In the genomic region with DNA sequence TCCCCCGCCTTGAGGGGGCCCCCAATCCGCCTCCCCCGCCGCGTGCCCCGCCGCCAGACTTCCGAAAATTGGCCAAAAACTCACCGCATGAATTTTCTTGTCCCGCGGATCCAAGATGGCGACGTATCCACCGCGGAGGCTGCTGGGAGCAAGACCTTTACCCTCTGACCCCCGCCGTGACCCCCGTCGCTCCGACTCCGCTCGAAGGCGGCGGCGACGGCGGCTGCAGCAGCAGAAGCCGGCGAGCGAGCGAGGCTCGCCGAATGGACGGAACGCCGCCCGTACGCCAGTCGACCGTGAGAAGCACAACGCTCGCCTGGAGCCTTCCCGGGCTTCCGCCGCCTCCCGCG, we compare ENCODE assay signal across 8 mouse cellular contexts. TPM values are rescaled to one million over a fixed set of nuclear protein-coding genes. Genes with fewer than 3 reads are reported as not detected.
DNase-seq lines count a peak whose midpoint lies in the region; ATAC-seq and TF ChIP-seq lines count a peak whose summit lies in the region.

Gene Cnot2 (minus strand): TSS at position 143 of the 350 bp plus-strand sequence.

- peaks cover 2% of the 10 kb centered on the region; the same call in 1 of the 2 replicates for H3K4me1 ChIP-seq in bone marrow, adult 2 months (ENCODE audit: control insufficient read depth, insufficient read depth, low read length)
- peaks cover 8% of the 10 kb centered on the region; the same call in 1 of the 2 replicates for H3K4me1 ChIP-seq in embryonic facial prominence, embryonic 15.5 days
- peaks cover 9% of the 10 kb centered on the region; the same call in 1 of the 2 replicates for H3K4me1 ChIP-seq in kidney, embryonic 14.5 days (ENCODE audit: control insufficient read depth, insufficient read depth, low read length)
- peaks cover 2% of the 10 kb centered on the region; the same call in 1 of the 2 replicates for H3K4me1 ChIP-seq in limb, embryonic 15.5 days

- peak; percentile 90 for DNase-seq in 416B (ENCODE audit: low read depth)
- DNase-seq in heart, adult 9 months (ENCODE audit: low spot score in 2 of 2) = peak; percentile 81 to 90
- DNase-seq in monocyte, adult 2 months (ENCODE audit: low read depth in 1 of 2, low spot score in 2 of 2) = peak; percentile 58 to 80
- peak; percentile 90 to 91 for DNase-seq in spleen, postnatal 36 days (ENCODE audit: low spot score in 2 of 2)

- peaks cover 13% of the 10 kb centered on the region for H3K36me3 ChIP-seq in embryonic facial prominence, embryonic 15.5 days
- H3K36me3 ChIP-seq in kidney, embryonic 14.5 days (ENCODE audit: control insufficient read depth, insufficient read depth, low read length) = no peaks in the 10 kb centered on the region; the same call in 1 of the 2 replicates
- 0 out of 2 replicates have a peak, but pooled peaks cover 10% of the 10 kb centered on the region for H3K36me3 ChIP-seq in limb, embryonic 15.5 days

- peak; percentile 88 for ATAC-seq in embryonic facial prominence, embryonic 15.5 days (ENCODE audit: insufficient number of reproducible peaks, low FRiP score, low TSS enrichment, low read depth)
- peak; percentile 82 for ATAC-seq in kidney, embryonic 14.5 days (ENCODE audit: low FRiP score, low TSS enrichment)
- peak; percentile 83 for ATAC-seq in limb, embryonic 15.5 days (ENCODE audit: insufficient number of reproducible peaks, low FRiP score, low TSS enrichment, low read depth)

- no peaks in the 10 kb centered on the region for H3K9me3 ChIP-seq in embryonic facial prominence, embryonic 15.5 days (replicated peaks)
- H3K9me3 ChIP-seq in kidney, embryonic 14.5 days (ENCODE audit: control insufficient read depth, low read length) = no peaks in the 10 kb centered on the region
- no peaks in the 10 kb centered on the region for H3K9me3 ChIP-seq in limb, embryonic 15.5 days

- H3K9ac ChIP-seq in embryonic facial prominence, embryonic 15.5 days = peak within 1 kb of the TSS; percentile 97
- peak within 1 kb of the TSS; percentile 98 for H3K9ac ChIP-seq in kidney, embryonic 14.5 days (ENCODE audit: low read depth, low read length)
- H3K9ac ChIP-seq in limb, embryonic 15.5 days = peak within 1 kb of the TSS; percentile 90

- no peak for TF ChIP-seq CTCF in bone marrow, adult 2 months (IDR thresholded peaks at IDR 0.05; ENCODE audit: control insufficient read depth, insufficient read depth, low read length)

- WGBS in bone marrow, adult 2 months = 1% methylated on average over 47 of the region's 47 CpGs
- WGBS in embryonic facial prominence, embryonic 15.5 days = under 1% methylated on average over 47 of the region's 47 CpGs
- under 1% methylated on average over 40 of the region's 47 CpGs for WGBS in kidney, embryonic 14.5 days
- under 1% methylated on average over 45 of the region's 47 CpGs for WGBS in limb, embryonic 15.5 days

- H3K4me2 ChIP-seq in embryonic facial prominence, embryonic 15.5 days (replicated peaks) = peak within 1 kb of the TSS; percentile 54
- H3K4me2 ChIP-seq in kidney, embryonic 14.5 days (replicated peaks; ENCODE audit: low read depth, low read length) = peak within 1 kb of the TSS; percentile 72
- peak within 1 kb of the TSS; percentile 54 for H3K4me2 ChIP-seq in limb, embryonic 15.5 days

- peak; percentile 80; the same call in 1 of the 2 replicates for TF ChIP-seq POLR2A in bone marrow, adult 2 months (IDR thresholded peaks at IDR 0.05; ENCODE audit: borderline replicate concordance, control insufficient read depth, low read depth, low read length)

- peak within 1 kb of the TSS; percentile 80 for H3K4me3 ChIP-seq in bone marrow, adult 2 months (replicated peaks; ENCODE audit: control insufficient read depth, low read depth, low read length)
- H3K4me3 ChIP-seq in embryonic facial prominence, embryonic 15.5 days (replicated peaks) = peak within 1 kb of the TSS; percentile 97
- peak within 1 kb of the TSS; percentile 93 for H3K4me3 ChIP-seq in kidney, embryonic 14.5 days (ENCODE audit: low read length)
- H3K4me3 ChIP-seq in limb, embryonic 15.5 days = peak within 1 kb of the TSS; percentile 90

- peak within 1 kb of the TSS; percentile 100 for H3K27ac ChIP-seq in bone marrow, adult 2 months (ENCODE audit: control insufficient read depth, insufficient read depth, low read depth, low read length, poor library complexity)
- H3K27ac ChIP-seq in embryonic facial prominence, embryonic 15.5 days (replicated peaks) = peak within 1 kb of the TSS; percentile 98
- H3K27ac ChIP-seq in kidney, embryonic 14.5 days (ENCODE audit: low read depth, low read length) = peak within 1 kb of the TSS; percentile 99
- peak within 1 kb of the TSS; percentile 98 for H3K27ac ChIP-seq in limb, embryonic 15.5 days

- H3K27me3 ChIP-seq in embryonic facial prominence, embryonic 15.5 days = no peaks in the 10 kb centered on the region
- H3K27me3 ChIP-seq in kidney, embryonic 14.5 days (ENCODE audit: control insufficient read depth, insufficient read depth, low read length) = no peaks in the 10 kb centered on the region
- H3K27me3 ChIP-seq in limb, embryonic 15.5 days = no peaks in the 10 kb centered on the region

RNA-seq across cellular contexts. Expression of gene Cnot2, which starts in this region (rescaled TPM):
- 26.4 and 40.5 TPM in 2 replicates for polyA plus RNA-seq in bone marrow, adult 2 months (2011; ENCODE audit: insufficient read depth, insufficient read length, low replicate concordance, missing spikeins)
- 98.1 and 100 TPM in 2 replicates for polyA plus RNA-seq in embryonic facial prominence, embryonic 15.5 days (2015; fragmentation: Nextera tagmentation; extraction: Ambion mirVana)
- polyA plus RNA-seq in kidney, embryonic 14.5 days (2014; fragmentation: Nextera tagmentation; extraction: Ambion mirVana) = 94.9 and 121 TPM in 2 replicates
- polyA plus RNA-seq in limb, embryonic 15.5 days (2015; fragmentation: Nextera tagmentation; extraction: Ambion mirVana) = 102 and 108 TPM in 2 replicates

Comparison
In these comparisons a context has a peak if more than half of its experiments do, and no peak if none do; other contexts are left out.
1. Peak in every context shown above with its lines: DNase-seq, ATAC-seq, H3K4me3 ChIP-seq and H3K27ac ChIP-seq.